ENCODE assay signal across 29 mouse cellular contexts in the genomic region with DNA sequence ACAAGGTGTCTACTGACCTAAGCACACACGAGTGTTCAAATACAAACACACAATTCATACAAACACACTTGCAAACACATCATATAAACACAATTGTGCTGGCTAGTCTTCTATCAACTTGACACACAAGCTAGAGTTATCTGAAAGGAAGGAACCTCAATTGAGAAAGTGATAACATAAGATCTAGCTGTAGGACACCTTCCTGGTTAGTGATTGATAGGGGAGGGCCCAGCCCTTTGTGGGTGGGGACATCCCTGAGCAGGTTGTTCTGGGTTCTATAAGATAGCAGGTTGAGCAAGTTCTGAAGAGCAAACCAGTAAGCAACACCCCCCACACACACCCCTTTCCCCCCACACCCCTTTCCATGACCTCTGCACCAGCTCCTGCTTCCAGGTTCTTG. TPM values are rescaled to one million over a fixed set of nuclear protein-coding genes. Genes with fewer than 3 reads are reported as not detected.
DNase-seq lines count a peak whose midpoint lies in the region; ATAC-seq and TF ChIP-seq lines count a peak whose summit lies in the region.
"Had no signal": no experiment of that assay in that cellular context is flagged by ENCODE, and none has a peak within 500 bp of the region (broad histone marks: within the 10 kb centered on the region; RNA-seq: fewer than 3 reads in every experiment).

No protein-coding gene starts in this region.

- no peak overlapping the region for H3K9ac ChIP-seq in stomach, embryonic 15.5 days
- no peak overlapping the region for H3K9ac ChIP-seq in stomach, postnatal 0 days (ENCODE audit: low read length)
- H3K9ac ChIP-seq in intestine, embryonic 16.5 days (ENCODE audit: low read depth, low read length): no peak overlapping the region
- no peak overlapping the region for H3K9ac ChIP-seq in liver, embryonic 15.5 days
- H3K9ac ChIP-seq in midbrain, embryonic 14.5 days (replicated peaks; ENCODE audit: low read length): no peak overlapping the region
- H3K9ac ChIP-seq: embryonic facial prominence, embryonic 13.5 days; hindbrain, embryonic 15.5 days; kidney, embryonic 15.5 days; neural tube, embryonic 15.5 days had no signal

- H3K4me3 ChIP-seq in stomach, embryonic 15.5 days (replicated peaks): no peak overlapping the region
- no peak overlapping the region for H3K4me3 ChIP-seq in stomach, postnatal 0 days (ENCODE audit: low read depth, low read length)
- no peak overlapping the region for H3K4me3 ChIP-seq in intestine, embryonic 16.5 days (ENCODE audit: low read length)
- H3K4me3 ChIP-seq in liver, embryonic 15.5 days (replicated peaks): no peak overlapping the region
- no peak overlapping the region for H3K4me3 ChIP-seq in midbrain, embryonic 14.5 days (replicated peaks; ENCODE audit: low read depth, low read length)
- H3K4me3 ChIP-seq: embryonic facial prominence, embryonic 13.5 days; heart, embryonic 10.5 days; hindbrain, embryonic 15.5 days; kidney, embryonic 15.5 days; midbrain, embryonic 10.5 days; neural tube, embryonic 15.5 days had no signal

- no peaks in the 10 kb centered on the region for H3K4me1 ChIP-seq in stomach, embryonic 15.5 days
- no peaks in the 10 kb centered on the region for H3K4me1 ChIP-seq in stomach, postnatal 0 days (replicated peaks; ENCODE audit: control insufficient read depth, insufficient read depth)
- no peaks in the 10 kb centered on the region for H3K4me1 ChIP-seq in intestine, embryonic 16.5 days (ENCODE audit: control insufficient read depth, insufficient read depth, low read length)
- peaks cover 38% of the 10 kb centered on the region for H3K4me1 ChIP-seq in liver, embryonic 15.5 days (replicated peaks)
- no peaks in the 10 kb centered on the region for H3K4me1 ChIP-seq in midbrain, embryonic 14.5 days (ENCODE audit: control insufficient read depth, insufficient read depth, low read length)

- 0 out of 2 replicates have a peak, but pooled peaks cover 6% of the 10 kb centered on the region for H3K36me3 ChIP-seq in stomach, embryonic 15.5 days
- no peaks in the 10 kb centered on the region for H3K36me3 ChIP-seq in stomach, postnatal 0 days (ENCODE audit: control insufficient read depth, insufficient read depth, low read length)
- H3K36me3 ChIP-seq in intestine, embryonic 16.5 days (ENCODE audit: control insufficient read depth, insufficient read depth, low read length): peaks cover 4% of the 10 kb centered on the region; the same call in 1 of the 2 replicates
- peaks cover 15% of the 10 kb centered on the region for H3K36me3 ChIP-seq in liver, embryonic 15.5 days (replicated peaks)
- H3K36me3 ChIP-seq in midbrain, embryonic 14.5 days (ENCODE audit: control insufficient read depth, insufficient read depth, low read length): no peaks in the 10 kb centered on the region
- H3K36me3 ChIP-seq: hindbrain, embryonic 15.5 days had no signal

- 67% methylated on average over 1 of the region's 1 CpGs for WGBS in stomach, embryonic 15.5 days
- whole genome bisulfite sequencing in stomach, postnatal 0 days: 52% methylated on average over 1 of the region's 1 CpGs
- 87% methylated on average over 1 of the region's 1 CpGs for WGBS in intestine, embryonic 16.5 days
- 59% methylated on average over 1 of the region's 1 CpGs for WGBS in liver, embryonic 15.5 days (ENCODE audit: insufficient replicate concordance)
- 84% methylated on average over 1 of the region's 1 CpGs for WGBS in midbrain, embryonic 14.5 days

- no peak for TF ChIP-seq EP300 in stomach, postnatal 0 days (optimal IDR thresholded peaks at IDR 0.05)

- ATAC-seq in stomach, embryonic 15.5 days (ENCODE audit: insufficient read depth, low FRiP score, low read depth): peak; percentile 40; the same call in 1 of the 2 replicates
- ATAC-seq in stomach, postnatal 0 days (ENCODE audit: low FRiP score, low TSS enrichment): no peak
- peak; percentile 16 for ATAC-seq in intestine, embryonic 16.5 days
- ATAC-seq in liver, embryonic 15.5 days (ENCODE audit: insufficient read depth): peak; percentile 71
- no peak for ATAC-seq in midbrain, embryonic 14.5 days (ENCODE audit: low FRiP score, low TSS enrichment)
- ATAC-seq: forebrain, embryonic 16.5 days; lung, postnatal 0 days had no signal

- H3K4me2 ChIP-seq in stomach, embryonic 15.5 days: no peak overlapping the region
- H3K4me2 ChIP-seq in stomach, postnatal 0 days (replicated peaks; ENCODE audit: low read depth): no peak overlapping the region
- no peak overlapping the region for H3K4me2 ChIP-seq in intestine, embryonic 16.5 days (ENCODE audit: low read depth, low read length)
- H3K4me2 ChIP-seq in liver, embryonic 15.5 days: peak overlapping the region; percentile 46
- H3K4me2 ChIP-seq in midbrain, embryonic 14.5 days (ENCODE audit: low read length): no peak overlapping the region
- H3K4me2 ChIP-seq: embryonic facial prominence, embryonic 13.5 days; hindbrain, embryonic 15.5 days; kidney, embryonic 15.5 days; neural tube, embryonic 15.5 days had no signal

- no peak for DNase-seq in stomach, postnatal 0 days (ENCODE audit: low spot score)
- DNase-seq in natural killer cell, adult 2 months (ENCODE audit: low spot score in 2 of 2): no peak
- DNase-seq in midbrain, embryonic 14.5 days: no peak
- DNase-seq in kidney, adult 9 months: no peak
- DNase-seq: adrenal gland, adult 2 months; cerebellum, adult 2 months; cerebellum, postnatal 36 days; embryo, embryonic 11 days; gastrocnemius, postnatal 36 days; kidney, postnatal 36 days; layer of hippocampus, postnatal 36 days; left cerebral cortex, postnatal 4 days had no signal

- no peak for TF ChIP-seq CTCF in stomach, postnatal 0 days (IDR thresholded peaks at IDR 0.05; ENCODE audit: low read depth)

- H3K27ac ChIP-seq in stomach, embryonic 15.5 days: no peak overlapping the region
- H3K27ac ChIP-seq in stomach, postnatal 0 days (replicated peaks): no peak overlapping the region
- H3K27ac ChIP-seq in intestine, embryonic 16.5 days (ENCODE audit: low read length): no peak overlapping the region
- H3K27ac ChIP-seq in liver, embryonic 15.5 days (replicated peaks): peak overlapping the region; percentile 81
- no peak overlapping the region for H3K27ac ChIP-seq in midbrain, embryonic 14.5 days (replicated peaks; ENCODE audit: low read depth, low read length)
- H3K27ac ChIP-seq: embryonic facial prominence, embryonic 13.5 days; heart, embryonic 10.5 days; hindbrain, embryonic 15.5 days; kidney, embryonic 15.5 days; macrophage; midbrain, embryonic 10.5 days; neural tube, embryonic 15.5 days had no signal

- no peaks in the 10 kb centered on the region for H3K27me3 ChIP-seq in stomach, embryonic 15.5 days (replicated peaks)
- no peaks in the 10 kb centered on the region for H3K27me3 ChIP-seq in stomach, postnatal 0 days (ENCODE audit: control insufficient read depth, insufficient read depth, low read length)
- no peaks in the 10 kb centered on the region for H3K27me3 ChIP-seq in intestine, embryonic 16.5 days (replicated peaks; ENCODE audit: control insufficient read depth, insufficient read depth, low read length)
- H3K27me3 ChIP-seq in liver, embryonic 15.5 days: peaks cover 8% of the 10 kb centered on the region; the same call in 1 of the 2 replicates
- H3K27me3 ChIP-seq in midbrain, embryonic 14.5 days (ENCODE audit: control insufficient read depth, insufficient read depth, low read length): no peaks in the 10 kb centered on the region
- H3K27me3 ChIP-seq: embryonic facial prominence, embryonic 13.5 days; hindbrain, embryonic 15.5 days; kidney, embryonic 15.5 days; neural tube, embryonic 15.5 days had no signal

- H3K9me3 ChIP-seq in stomach, embryonic 15.5 days: no peaks in the 10 kb centered on the region
- H3K9me3 ChIP-seq in stomach, postnatal 0 days (ENCODE audit: control insufficient read depth, low read length): no peaks in the 10 kb centered on the region
- no peaks in the 10 kb centered on the region for H3K9me3 ChIP-seq in intestine, embryonic 16.5 days (ENCODE audit: control insufficient read depth, low read length)
- no peaks in the 10 kb centered on the region for H3K9me3 ChIP-seq in liver, embryonic 15.5 days (replicated peaks)
- no peaks in the 10 kb centered on the region for H3K9me3 ChIP-seq in midbrain, embryonic 14.5 days (ENCODE audit: control insufficient read depth, low read length)
- H3K9me3 ChIP-seq: heart, embryonic 10.5 days; hindbrain, embryonic 15.5 days; kidney, embryonic 15.5 days had no signal

RNA-seq across cellular contexts. Expression of a gene that starts 1.5 kb away (rescaled TPM):
- 14.2 and 15.5 TPM in 2 replicates for polyA plus RNA-seq in stomach, embryonic 15.5 days (2015; fragmentation: Nextera tagmentation; extraction: Ambion mirVana)
- polyA plus RNA-seq in stomach, postnatal 0 days (2015; fragmentation: Nextera tagmentation; extraction: Ambion mirVana): 19.9 and 23.0 TPM in 2 replicates
- polyA plus RNA-seq in intestine, embryonic 16.5 days (2015; fragmentation: Nextera tagmentation; extraction: Ambion mirVana): 7.5 and 8.7 TPM in 2 replicates
- polyA plus RNA-seq in liver, embryonic 15.5 days (2015; fragmentation: Nextera tagmentation; extraction: Ambion mirVana): 10.6 and 11.0 TPM in 2 replicates
- polyA plus RNA-seq in midbrain, embryonic 14.5 days (2014; fragmentation: Nextera tagmentation; extraction: Ambion mirVana): 6.2 and 7.0 TPM in 2 replicates

RNA-seq across cellular contexts. Expression of a gene that starts 47.9 kb away (rescaled TPM):
- polyA plus RNA-seq in stomach, embryonic 15.5 days (2015; fragmentation: Nextera tagmentation; extraction: Ambion mirVana): not detected in 2 replicates
- polyA plus RNA-seq in stomach, postnatal 0 days (2015; fragmentation: Nextera tagmentation; extraction: Ambion mirVana): not detected in 2 replicates
- not detected in 2 replicates for polyA plus RNA-seq in intestine, embryonic 16.5 days (2015; fragmentation: Nextera tagmentation; extraction: Ambion mirVana)
- not detected in 2 replicates for polyA plus RNA-seq in liver, embryonic 15.5 days (2015; fragmentation: Nextera tagmentation; extraction: Ambion mirVana)
- polyA plus RNA-seq in midbrain, embryonic 14.5 days (2014; fragmentation: Nextera tagmentation; extraction: Ambion mirVana): not detected in 2 replicates
- polyA plus RNA-seq: adrenal gland, adult 2 months; cerebellum, adult 2 months; forebrain, embryonic 16.5 days; hindbrain, embryonic 15.5 days; intestine, embryonic 14.5 days; kidney, embryonic 15.5 days; liver, adult 2 months; midbrain, postnatal 0 days; neural tube, embryonic 15.5 days; small intestine, adult 2 months; thymus, postnatal 0 days had no signal

Comparison
In these comparisons a context has a peak if more than half of its experiments do, and no peak if none do; other contexts are left out.
1. ATAC-seq: peak in stomach, embryonic 15.5 days (single experiment), intestine, embryonic 16.5 days (single experiment) and liver, embryonic 15.5 days (single experiment); none in stomach, postnatal 0 days (single experiment) and midbrain, embryonic 14.5 days (single experiment).